Mouse (Mus musculus) fat pad, adult 2 months (tissue): ENCODE data around the gene Axin2.

Source experiments
- DNase-seq: peaks from one replicate; pipeline ENCODE4 v3.0.0-alpha.2; 2011; ENCODE audit warnings: low read depth, low spot score; ENCODE audit errors: extremely low read depth

Axin2 gene

GRCm38 (mm10) chr11:108901670-108902069 lies 18.5 kb upstream of the Axin2 start:
- DNase-seq, result no peak

- no peak for DNase-seq
Measured at GRCm38 (mm10) chr11:108902303-108902702, 17.8 kb upstream of the Axin2 start.

GRCm38 (mm10) chr11:108906590-108907254 lies 13.4 kb upstream of the Axin2 start:
- no peak for DNase-seq

DNA sequence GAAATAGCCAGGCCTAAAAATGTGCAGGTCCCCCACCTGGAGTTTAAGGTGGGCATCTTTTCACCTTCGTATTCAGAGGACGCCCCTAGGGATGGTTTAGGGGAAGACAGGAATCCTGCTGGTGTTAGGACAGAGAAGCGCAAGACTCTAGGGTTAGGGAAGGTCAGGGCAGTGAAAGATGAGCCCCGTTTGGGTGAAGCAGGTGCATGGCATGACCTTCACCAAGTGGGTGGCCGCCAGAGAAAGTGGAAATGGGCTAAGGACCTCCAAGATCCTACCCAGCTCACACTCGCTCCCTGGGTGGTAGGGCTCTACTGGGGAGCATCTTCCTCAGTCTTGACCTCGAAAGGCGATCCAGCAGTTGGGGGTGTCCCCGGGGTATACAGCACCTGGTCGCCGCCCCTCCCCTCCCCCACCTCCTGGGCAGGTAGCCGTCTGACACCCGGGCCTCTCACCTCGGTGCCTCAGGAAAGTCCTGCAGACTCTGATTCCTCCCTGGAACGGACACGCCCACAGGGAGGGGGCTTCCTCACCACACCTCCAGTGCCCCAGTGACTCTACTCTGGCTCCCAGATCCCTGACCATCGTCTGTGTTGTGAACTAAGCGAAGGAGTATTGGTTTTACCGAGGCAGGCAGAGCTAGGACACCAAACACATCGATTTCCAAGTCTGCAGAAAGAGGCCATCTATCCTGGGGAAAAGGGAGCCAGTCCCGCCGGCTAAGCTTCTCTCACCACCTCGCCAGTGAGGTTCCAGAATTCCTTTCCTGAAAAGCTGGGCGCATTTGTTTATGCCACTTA lies 10.6 kb upstream of the Axin2 start:
- DNase-seq, result no peak

- DNase-seq, result no peak
Measured at GRCm38 (mm10) chr11:108910328-108910886, 9.7 kb upstream of the Axin2 start.

DNA sequence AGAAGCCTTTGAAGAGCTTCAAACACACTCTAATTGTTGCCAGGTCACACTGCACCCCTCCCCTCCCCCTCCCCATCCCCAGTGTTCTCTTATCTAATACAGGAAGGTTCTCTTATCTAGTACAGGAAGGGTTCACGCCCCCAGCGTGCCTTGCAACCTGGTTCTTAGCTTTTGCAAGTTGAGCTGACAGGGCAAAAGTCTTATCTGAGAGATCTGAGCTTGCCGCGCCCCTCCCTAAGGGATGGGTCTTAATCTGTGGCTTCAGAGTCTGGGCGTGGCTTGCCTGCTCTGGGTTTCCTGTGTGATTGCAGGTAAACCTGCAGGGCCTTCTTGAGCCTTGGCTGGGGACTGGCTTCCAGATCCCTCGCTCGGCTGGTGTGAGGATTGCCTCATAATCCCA lies 9.2 kb upstream of the Axin2 start:
- no peak for DNase-seq

GRCm38 (mm10) chr11:108912174-108912573 lies 8.0 kb upstream of the Axin2 start:
- no peak for DNase-seq

GRCm38 (mm10) chr11:108917422-108918324 lies 2.5 kb upstream of the Axin2 start:
- DNase-seq, result no peak

GRCm38 (mm10) chr11:108920636-108921505 lies 722 bp downstream of the Axin2 start:
- DNase-seq, result no peak

- DNase-seq, result no peak
Measured at GRCm38 (mm10) chr11:108921506-108922455, 1.6 kb downstream of the Axin2 start.

- DNase-seq, result no peak
Measured at GRCm38 (mm10) chr11:108922511-108923187, 2.5 kb downstream of the Axin2 start.

GRCm38 (mm10) chr11:108923188-108923575 lies 3.0 kb downstream of the Axin2 start:
- DNase-seq, result no peak

DNA sequence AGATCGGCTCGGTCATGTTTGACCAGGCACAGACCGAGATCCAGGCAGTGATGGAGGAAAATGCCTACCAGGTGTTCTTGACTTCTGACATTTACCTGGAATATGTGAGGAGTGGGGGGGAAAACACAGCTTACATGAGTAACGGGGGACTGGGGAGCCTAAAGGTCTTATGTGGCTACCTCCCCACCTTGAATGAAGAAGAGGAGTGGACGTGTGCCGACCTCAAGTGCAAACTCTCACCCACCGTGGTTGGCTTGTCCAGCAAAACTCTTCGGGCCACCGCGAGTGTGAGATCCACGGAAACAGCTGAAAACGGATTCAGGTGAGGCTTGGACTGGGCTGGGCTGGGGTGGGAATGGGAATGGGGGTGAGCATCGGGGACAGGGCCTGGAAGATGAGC lies 3.6 kb downstream of the Axin2 start:
- no peak for DNase-seq

DNA sequence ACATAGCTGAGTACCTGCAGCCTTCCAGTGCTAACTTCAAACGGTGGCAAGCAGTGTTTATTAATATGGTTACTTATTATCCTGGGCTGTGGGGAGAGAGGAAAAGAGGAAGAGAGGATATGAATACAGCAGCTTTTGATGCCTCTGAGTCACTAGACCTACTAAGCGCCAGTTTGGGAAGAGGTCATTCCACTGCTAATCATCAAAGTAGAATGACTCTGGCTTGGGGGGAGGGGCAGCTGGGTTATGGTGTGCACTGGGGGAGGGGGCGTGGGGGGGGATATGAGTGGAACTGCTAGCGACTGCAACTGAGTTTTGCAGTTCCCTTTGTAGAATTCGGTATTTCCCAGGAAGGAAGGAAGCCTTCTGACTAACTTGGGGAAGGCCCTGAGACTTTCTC lies 4.2 kb downstream of the Axin2 start:
- no peak for DNase-seq

- DNase-seq, result no peak
Measured at GRCm38 (mm10) chr11:108925202-108925601, 5.1 kb downstream of the Axin2 start.

- no peak for DNase-seq
Measured at GRCm38 (mm10) chr11:108925826-108926225, 5.7 kb downstream of the Axin2 start.

DNA sequence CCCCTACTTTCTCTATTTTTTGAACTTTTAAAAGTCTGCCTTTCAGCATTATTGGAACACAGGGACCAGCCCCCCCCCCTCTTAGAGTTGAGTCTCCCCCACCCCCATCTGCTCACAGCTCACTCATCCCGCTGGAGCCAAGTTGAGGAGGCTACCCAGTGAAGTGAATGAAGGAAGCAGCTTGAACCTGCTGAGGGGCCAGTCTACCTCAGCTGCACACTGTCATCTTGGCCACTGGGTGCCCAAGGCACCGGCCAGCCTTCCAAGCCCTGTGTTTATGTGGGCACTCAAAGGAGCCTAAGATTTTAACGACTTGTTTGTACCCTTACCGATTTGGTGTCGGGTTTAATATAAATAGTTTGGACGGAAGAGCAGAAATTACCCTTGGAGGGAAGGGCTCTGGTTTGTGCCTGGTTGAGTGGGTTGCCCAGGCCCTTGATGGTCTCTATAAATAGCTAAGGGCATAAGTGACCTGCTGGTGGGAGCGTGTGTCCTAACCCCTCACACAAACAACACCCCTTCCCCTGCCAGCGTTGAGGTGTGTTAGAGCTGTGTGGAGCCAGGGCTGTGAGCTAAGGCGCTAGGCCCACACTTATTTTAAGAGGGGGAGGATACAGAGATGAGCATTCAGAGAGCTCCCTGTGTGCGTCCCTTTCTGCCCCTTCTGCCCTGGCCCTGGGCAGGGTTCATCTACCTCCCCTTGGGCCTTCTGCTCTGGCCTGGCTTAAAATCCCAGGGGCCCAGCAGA lies 6.4 kb downstream of the Axin2 start:
- no peak for DNase-seq

- no peak for DNase-seq
Measured at GRCm38 (mm10) chr11:108927093-108927444, 6.9 kb downstream of the Axin2 start.
